Mouse (Mus musculus) spleen, adult 18-20 months (tissue): Measurements from ENCODE around the gene Gm11034.
A peak's percentile ranks its signal among the peaks of the same experiment; 100 is the strongest.

ENCODE experiments used
- DNase-seq, 2 experiments: peaks; one replicate each; pipeline ENCODE4 v3.0.0; 2022; ENCODE audit warnings: mixed read lengths in 2 of 2

Gene Gm11034

DNA sequence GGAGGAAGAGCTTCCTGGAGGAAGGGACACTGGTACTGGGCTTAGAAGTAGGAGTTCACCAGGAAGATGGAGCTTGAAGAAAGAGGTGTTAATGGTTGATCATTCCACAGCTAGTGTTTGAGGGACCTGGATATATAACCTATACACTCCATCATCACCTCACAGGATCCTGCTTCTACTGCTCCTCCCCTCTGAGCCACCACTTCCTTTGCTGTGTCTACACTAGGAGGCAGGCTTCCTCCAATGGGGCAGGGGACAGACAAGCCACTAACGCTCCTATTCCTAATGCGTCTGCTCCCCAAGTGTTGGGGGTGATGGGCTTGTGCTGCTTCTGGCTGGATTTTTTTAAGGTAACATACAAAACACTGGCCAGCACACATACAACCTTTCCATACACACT is 2.7 kb downstream of the Gm11034 start:
- DNase-seq = no peak

DNA sequence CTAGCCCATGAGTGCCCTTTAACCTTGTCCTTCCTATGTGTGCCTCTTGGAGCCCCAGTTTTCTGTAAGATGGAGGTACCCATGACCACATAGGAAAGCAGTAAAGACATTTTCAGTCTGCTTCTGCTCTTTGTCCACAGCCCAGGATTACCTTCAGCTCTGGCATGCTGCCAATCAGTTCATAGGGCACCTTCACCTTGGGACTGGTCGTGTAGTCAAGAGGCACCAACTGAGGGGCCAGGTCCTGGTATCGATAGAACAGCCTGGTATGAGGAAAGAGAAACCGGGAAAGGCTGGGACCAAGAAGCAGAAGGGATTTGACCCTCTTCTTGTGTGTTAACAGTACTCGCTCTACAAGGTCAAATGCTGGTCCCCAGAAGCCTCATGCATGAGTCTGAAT is 3.2 kb downstream of the Gm11034 start:
- DNase-seq = no peak

DNA sequence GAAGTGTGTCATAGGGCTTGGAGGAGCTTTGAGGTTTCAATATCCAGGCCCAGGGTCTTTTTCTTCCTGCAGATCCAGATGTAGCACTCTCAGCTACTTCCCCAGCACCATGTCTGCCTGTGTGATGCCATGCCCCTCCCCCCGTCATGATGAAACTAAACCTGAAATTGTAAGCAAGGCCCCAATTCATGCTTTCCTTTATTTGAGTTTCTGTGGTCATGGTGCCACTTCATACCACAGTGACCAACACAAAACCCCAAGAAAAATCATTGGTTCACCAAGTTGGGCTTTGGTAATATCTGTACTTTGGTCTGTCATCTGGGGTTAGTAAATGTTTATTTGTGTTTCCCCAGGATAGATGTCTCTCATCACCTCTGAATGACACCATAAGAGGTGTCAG is 4.9 kb downstream of the Gm11034 start:
- no peak for DNase-seq

DNA sequence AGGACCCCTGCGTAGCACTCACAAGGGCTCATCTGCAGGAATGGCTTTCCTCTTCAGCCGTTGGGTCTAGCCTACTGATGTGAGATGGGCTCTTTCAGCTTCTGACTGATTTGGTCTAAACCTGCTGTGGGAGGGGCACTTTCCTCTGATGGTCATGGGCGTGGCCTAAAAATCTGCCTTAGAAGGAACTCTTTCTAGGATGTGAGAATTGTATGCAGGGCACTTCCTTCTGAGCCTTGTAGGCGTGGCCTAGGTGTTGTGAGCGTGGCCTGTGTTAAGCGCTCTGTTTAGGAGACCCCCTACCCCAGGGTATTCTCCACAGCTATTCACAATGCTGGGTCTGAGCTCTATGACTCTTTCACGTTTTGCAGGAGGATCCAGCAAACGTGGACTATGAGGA is 15.4 kb downstream of the Gm11034 start:
- DNase-seq = no peak

DNA sequence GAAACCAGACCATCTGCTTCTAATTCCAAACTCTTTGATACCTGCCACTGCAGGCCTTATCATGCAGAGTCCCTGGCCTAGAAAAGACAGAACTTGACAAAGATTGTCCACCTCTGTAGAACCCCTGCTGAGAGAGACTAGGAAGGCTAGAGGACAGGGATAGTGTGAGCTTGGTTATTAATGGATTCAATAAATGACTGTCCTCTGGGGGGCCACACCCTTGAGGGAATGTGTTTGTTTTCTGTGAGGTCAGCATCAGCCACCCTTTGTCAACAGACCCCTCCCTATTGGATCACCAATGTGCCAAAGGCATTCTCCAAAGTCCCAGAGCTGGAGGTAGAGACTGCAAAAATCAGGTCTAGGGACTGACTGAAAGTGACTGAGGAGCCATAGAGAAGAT is 21.4 kb downstream of the Gm11034 start:
- no peak for DNase-seq

DNA sequence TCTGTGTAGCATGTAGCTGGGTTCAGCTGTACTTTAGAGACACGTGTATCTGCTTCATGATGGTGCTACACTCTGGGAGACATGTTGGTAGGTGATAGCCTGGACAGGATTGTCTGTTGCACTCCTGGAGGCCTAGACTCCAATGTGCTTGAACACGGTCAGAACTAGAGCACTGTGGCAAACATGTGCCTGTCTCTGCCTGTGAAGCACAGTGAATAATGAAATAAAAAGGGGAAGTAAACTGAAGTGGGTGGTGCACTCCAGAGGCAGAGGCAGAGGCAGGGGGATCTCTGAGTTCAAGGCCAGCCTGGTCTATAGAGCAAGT is 23.3 kb downstream of the Gm11034 start:
- no peak for DNase-seq

DNA sequence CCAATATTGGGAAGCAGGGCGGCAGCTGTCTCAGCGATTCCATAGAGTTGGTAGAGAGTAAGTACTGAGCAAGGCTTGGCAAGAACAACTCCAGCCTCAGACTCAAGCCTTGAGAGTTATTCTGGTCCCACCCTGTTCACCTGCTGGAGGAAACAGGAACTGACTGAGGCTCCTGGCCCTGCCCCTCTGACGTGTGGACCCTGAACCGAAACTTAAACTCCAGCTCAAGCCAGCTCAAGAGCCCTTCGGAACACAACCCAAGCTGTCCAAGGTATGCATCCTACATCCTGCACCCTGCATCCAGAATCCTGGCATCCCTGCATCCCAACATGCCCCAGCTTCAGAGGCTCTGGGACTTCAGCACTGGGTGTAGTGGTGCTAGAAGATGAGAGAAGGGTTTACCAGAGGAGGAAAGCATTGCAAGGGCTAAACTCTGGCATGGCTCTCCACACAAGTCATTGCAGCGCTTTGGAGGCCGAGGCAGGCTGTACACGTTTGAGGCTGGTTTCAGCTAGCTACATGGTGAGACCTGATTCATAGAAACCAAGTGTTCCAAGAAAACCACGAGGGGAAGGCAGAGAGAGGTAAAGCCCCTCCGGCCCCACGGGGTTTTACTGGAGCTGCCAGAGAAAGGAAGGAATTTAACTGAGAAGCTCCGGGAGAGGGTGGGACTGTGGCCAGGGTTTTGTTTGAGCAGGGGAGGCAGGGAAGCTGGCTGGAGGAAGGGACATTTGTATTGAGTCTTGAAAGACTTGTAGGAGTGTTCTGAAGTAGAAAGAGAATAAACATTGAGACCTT is 23.8 kb downstream of the Gm11034 start, which contains the start of gene Hsh2d:
Hsh2d (plus strand) TSS at position 222 of the 798 bp plus-strand sequence.
- DNase-seq = peak; percentile 70 to 78

DNA sequence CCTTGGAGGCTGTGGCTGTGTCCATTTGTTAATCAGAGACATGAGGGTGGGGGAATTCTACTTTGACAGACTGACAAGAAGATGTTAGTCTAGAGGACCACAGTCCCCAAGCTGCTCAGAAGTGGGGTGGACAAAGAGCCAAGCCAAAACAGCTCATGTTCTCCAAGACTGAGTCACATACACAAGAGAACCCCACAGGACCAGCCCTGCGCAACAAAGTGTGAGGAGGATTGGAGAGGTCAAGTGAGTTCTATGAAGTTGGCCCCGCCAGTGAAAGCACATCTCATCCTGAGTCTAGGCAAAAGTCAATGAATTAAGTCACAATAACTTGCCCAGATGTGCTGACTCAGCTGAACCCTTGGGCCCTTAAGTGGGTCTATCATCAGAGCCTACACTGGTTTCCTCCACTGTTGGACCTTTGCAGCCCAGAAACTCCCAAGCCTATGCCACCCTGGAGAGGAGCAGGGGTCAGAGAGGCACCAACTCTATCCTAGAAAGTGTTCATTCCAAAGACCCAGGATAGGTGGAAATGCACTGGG is 25.6 kb downstream of the Gm11034 start:
- DNase-seq = no peak

DNA sequence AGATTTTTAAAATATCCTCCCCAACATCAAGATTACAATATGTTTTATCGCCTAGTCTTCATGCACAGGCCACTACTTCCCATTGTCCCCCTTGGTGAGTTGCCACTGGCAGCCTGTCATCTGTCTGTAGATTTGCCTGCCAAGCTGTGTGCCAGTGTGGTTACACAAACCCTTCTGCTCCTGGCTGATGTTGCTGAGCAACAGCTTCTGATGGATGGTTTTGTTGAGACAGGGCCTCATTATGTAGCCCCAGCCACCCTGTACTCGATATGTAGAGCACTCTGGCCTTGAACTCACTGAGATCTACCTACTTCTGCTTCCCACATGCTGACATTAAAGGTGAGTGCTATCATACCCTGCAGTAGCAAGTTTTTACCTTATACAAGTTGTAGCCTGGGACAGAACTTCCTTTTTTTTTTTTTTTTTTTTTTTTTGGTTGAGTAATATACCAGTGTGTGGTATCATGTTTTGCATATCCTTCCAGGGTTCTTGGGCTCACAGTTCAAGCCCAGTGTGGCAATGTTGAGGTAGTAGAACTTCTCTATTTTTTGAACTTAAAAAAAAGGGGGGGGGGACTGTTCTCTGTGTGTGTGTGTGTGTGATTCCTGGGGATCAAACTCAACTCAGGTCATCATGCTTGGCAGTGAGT is 29.8 kb downstream of the Gm11034 start:
- DNase-seq = peak; percentile 27 to 32

DNA sequence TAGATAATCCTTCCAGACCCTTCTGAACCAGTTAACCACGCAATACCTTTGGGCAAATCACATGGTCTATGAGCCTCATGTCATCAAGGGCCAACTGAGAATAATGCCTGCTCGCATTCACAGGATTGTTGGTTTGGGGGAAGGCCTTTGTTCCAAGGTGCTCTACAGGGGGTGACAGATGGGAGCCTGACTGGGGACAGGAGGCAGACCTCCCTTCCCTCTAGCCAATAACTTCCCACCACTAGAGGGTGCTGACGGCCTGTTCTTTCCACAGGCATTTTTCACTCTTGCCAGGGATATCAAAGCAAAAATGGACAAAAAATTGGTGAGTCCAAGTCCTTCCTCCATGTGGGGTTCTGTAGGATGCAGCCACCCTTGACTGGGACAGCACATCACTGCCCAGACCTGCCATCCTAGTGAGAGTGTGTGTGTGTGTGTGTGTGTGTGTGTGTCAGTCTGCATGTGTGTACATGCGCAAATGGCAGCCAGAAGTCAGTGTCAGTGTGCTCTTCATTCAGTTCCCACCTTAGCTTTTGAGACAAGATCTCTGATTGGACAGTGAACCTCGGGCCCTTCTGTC is 36.0 kb downstream of the Gm11034 start:
- DNase-seq = peak; percentile 55 to 81

DNA sequence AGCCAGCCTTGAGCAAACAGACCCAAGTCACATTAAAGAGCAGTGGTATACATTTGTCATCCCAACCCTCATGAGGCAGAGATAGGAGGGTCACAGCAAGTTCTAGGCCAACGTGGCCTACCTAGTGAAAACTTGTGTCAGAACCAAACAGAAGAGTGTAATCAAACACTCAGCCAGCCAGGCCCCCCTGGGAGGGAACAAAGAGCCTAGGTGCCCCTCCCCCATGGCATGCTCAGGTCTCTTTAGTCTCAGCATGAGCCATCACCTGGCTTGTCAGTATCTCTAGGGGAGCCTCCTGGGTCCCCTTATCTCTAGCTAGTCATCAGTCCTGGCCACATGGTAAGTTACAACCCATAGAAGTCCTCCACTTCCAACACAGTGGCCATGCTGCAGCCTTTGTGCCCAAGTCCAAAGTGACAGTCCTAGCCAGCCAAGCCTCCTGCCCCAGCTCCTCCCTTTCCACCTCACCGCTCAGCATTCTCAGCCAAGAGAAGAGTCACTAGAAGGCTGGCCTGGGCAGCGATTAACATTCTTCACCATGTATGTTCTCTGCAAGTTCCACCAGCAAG is 43.7 kb downstream of the Gm11034 start:
- peak in 1 of 2 experiments; percentile 43 for DNase-seq

DNA sequence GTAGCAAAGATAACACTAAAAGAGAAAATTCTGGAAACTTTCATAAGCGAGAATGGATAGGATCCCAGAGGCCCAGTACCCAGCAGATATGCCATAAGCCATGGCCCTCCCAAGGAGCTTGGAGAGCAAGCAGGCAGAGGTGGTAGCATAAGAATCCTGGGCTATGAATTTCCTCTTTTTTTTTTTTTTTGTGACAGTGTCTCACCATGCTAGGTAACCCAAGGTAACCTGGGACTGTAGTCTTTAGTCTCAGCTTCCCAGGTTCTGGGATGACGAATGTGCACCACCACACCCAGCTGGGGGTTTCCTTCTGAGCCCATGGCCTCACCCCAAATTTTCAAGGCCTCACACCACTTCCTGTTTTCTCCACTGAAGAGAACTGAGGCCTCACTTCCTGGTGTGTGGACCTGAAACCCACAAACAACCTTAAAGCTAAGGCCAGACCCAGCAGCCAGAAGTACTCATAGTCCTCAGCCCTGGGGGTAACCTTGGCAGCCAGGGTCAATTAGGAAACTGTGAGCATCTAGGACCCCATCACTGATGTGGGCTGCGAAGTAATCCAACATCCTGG is 44.3 kb downstream of the Gm11034 start:
- peak; percentile 52 to 72 for DNase-seq
